Mouse (Mus musculus): Measurements from ENCODE around the gene Tpr.

- TF ChIP-seq CTCF (IDR thresholded peaks at IDR 0.05; ENCODE audit: borderline replicate concordance, insufficient read depth, low read depth, low read length) (no peak), POLR2A (IDR thresholded peaks at IDR 0.05; ENCODE audit: borderline replicate concordance, insufficient read depth, low read length) (no peak)
These were observed 3.1 kb upstream of the Tpr start for GRCm38 (mm10) chr1:150389390-150390129.

All from cerebellum, adult 2 months (tissue).